ENCODE assay signal across 9 mouse cellular contexts in genomic region chr19:46878346-46878745, GRCm38 (mm10).
DNase-seq lines count a peak whose midpoint lies in the region; ATAC-seq and TF ChIP-seq lines count a peak whose summit lies in the region.
"Had no signal": no experiment of that assay in that cellular context is flagged by ENCODE, and none has a peak within 500 bp of the region (broad histone marks: within the 10 kb centered on the region; RNA-seq: fewer than 3 reads in every experiment).

No protein-coding gene starts in this region.

- TF ChIP-seq CTCF in cortical plate, adult 2 months (IDR thresholded peaks at IDR 0.05; ENCODE audit: extremely low read depth, insufficient read depth, low read length): peak; percentile 32; the same call in 1 of the 2 replicates
- peak; percentile 63 for TF ChIP-seq CTCF in stomach, postnatal 0 days (IDR thresholded peaks at IDR 0.05; ENCODE audit: low read depth)

- no peak overlapping the region for H3K4me2 ChIP-seq in stomach, postnatal 0 days (replicated peaks; ENCODE audit: low read depth)
- H3K4me2 ChIP-seq: embryonic facial prominence, embryonic 12.5 days; limb, embryonic 15.5 days had no signal

- H3K36me3 ChIP-seq in stomach, postnatal 0 days (ENCODE audit: control insufficient read depth, insufficient read depth, low read length): no peaks in the 10 kb centered on the region

- ATAC-seq in stomach, postnatal 0 days (ENCODE audit: low FRiP score, low TSS enrichment): peak; percentile 27; the same call in 1 of the 2 replicates

- 36% methylated on average over 13 of the region's 13 CpGs for WGBS in stomach, postnatal 0 days

- no peaks in the 10 kb centered on the region for H3K27me3 ChIP-seq in stomach, postnatal 0 days (ENCODE audit: control insufficient read depth, insufficient read depth, low read length)
- H3K27me3 ChIP-seq: embryonic facial prominence, embryonic 12.5 days; limb, embryonic 15.5 days had no signal

- peak; percentile 37 for DNase-seq in ovary, postnatal 14 days (ENCODE audit: low spot score)
- no peak for DNase-seq in ovary, postnatal 10 days (ENCODE audit: low spot score)
- peak; percentile 76 to 88 for DNase-seq in adrenal gland, adult (ENCODE audit: inconsistent age in 2 of 2, low spot score in 1 of 2)
- DNase-seq in kidney, postnatal 10 days: peak; percentile 81
- peak; percentile 76 for DNase-seq in lung, postnatal 10 days
- DNase-seq in stomach, postnatal 0 days (ENCODE audit: low spot score): peak; percentile 75

- no peak overlapping the region for H3K9ac ChIP-seq in stomach, postnatal 0 days (ENCODE audit: low read length)
- H3K9ac ChIP-seq: embryonic facial prominence, embryonic 12.5 days; limb, embryonic 15.5 days had no signal

- H3K9me3 ChIP-seq in stomach, postnatal 0 days (ENCODE audit: control insufficient read depth, low read length): no peaks in the 10 kb centered on the region
- H3K9me3 ChIP-seq: embryonic facial prominence, embryonic 12.5 days; limb, embryonic 15.5 days had no signal

- H3K4me3 ChIP-seq in cortical plate, adult 2 months (ENCODE audit: insufficient read depth, low read length): no peak overlapping the region
- no peak overlapping the region for H3K4me3 ChIP-seq in stomach, postnatal 0 days (ENCODE audit: low read depth, low read length)
- H3K4me3 ChIP-seq: embryonic facial prominence, embryonic 12.5 days; limb, embryonic 15.5 days had no signal

- no peak overlapping the region for H3K27ac ChIP-seq in cortical plate, adult 2 months (ENCODE audit: insufficient read depth, low read length)
- no peak overlapping the region for H3K27ac ChIP-seq in stomach, postnatal 0 days (replicated peaks)
- H3K27ac ChIP-seq: embryonic facial prominence, embryonic 12.5 days; limb, embryonic 15.5 days had no signal

- 0 out of 2 replicates have a peak, but pooled peaks cover 2% of the 10 kb centered on the region for H3K4me1 ChIP-seq in cortical plate, adult 2 months (ENCODE audit: control insufficient read depth, insufficient read depth, low read length)
- no peaks in the 10 kb centered on the region for H3K4me1 ChIP-seq in stomach, postnatal 0 days (replicated peaks; ENCODE audit: control insufficient read depth, insufficient read depth)
- H3K4me1 ChIP-seq: embryonic facial prominence, embryonic 12.5 days had no signal

- TF ChIP-seq POLR2A in cortical plate, adult 2 months (IDR thresholded peaks at IDR 0.05; ENCODE audit: extremely low read depth, insufficient read depth, low read length): no peak

- TF ChIP-seq EP300 in stomach, postnatal 0 days (optimal IDR thresholded peaks at IDR 0.05): no peak
